Mouse (Mus musculus) hematopoietic multipotent progenitor cell, adult 10-12 weeks (in vitro differentiated cells): ENCODE data around the gene Scgb1b27. TPM values are rescaled to one million over a fixed set of nuclear protein-coding genes. Genes with fewer than 3 reads are reported as not detected.

Source experiments
- polyA plus RNA-seq: library from polyadenylated mRNA; stranded (reverse); fragments of >175 nt; gene quantifications from 2 replicates; pipeline ENCODE4 v1.2.3, GENCODE M21; 2012; ENCODE audit warnings: low replicate concordance

Gene Scgb1b27
- not detected in 2 replicates for polyA plus RNA-seq

DNA sequence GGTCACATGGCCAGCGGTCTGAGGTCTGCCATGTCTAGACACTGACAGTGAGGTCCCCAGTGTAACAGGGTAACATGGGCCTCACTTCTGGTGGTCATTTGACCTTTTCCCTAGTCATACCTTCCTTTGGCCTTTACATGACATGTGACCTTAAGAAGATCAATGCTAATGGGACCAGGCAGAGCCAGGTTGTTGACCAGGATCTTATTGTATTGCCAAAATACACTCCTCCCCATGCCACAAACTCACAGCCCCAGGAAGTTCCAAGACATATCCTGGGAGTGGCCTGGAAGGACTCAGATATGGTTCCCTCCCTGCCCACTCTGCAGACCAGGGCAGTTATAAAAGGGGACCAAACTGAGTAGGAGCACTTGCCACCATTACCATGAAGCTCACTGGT, at the start of gene Scgb1b27:
Gene Scgb1b27 (plus strand): TSS at position 301 of the 400 bp plus-strand sequence.

DNA sequence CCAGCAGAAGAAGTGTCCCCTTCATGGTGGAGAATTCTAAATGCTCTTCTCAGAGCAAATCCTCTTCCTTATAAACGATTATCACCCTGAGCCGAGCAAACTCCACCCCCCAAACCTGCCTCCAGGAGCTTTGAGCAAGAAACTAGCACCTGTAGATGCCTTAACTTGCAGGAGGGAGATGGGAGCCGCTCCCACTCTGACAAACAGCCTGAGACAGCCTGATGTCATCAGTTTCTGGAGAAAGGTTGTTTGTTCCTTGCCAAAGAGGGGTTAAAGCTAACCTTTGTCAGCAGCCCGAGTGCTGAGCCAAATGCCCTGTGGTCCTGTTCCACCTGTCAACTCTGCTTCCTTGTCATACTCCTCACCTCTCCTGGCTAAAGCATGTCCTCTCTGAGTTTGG, 7.4 kb upstream of the Scgb1b27 start, which contains the start of gene Scgb2b27:
Gene Scgb2b27 (minus strand): TSS at position 101 of the 400 bp plus-strand sequence.

Other genes with a start within 250 kb of the Scgb1b27 start
- gene Scgb2b26, start 76.4 kb upstream of the Scgb1b27 start, polyA plus RNA-seq: not detected in 2 replicates
- gene Scgb2b27, start 7.5 kb upstream of the Scgb1b27 start, polyA plus RNA-seq: not detected in 2 replicates
- gene Scgb1b30, start 73.9 kb downstream of the Scgb1b27 start, polyA plus RNA-seq: not detected in 2 replicates
- 2.6 and 3.6 TPM in 2 replicates for gene Wtip, start 111.8 kb downstream of the Scgb1b27 start, polyA plus RNA-seq
- gene Uba2, start 148.1 kb downstream of the Scgb1b27 start, polyA plus RNA-seq: 12.7 and 14.3 TPM in 2 replicates
- 5.6 and 10.0 TPM in 2 replicates for gene Pdcd2l, start 175.2 kb downstream of the Scgb1b27 start, polyA plus RNA-seq
- 445 and 778 TPM in 2 replicates for gene Gpi1, start 208.9 kb downstream of the Scgb1b27 start, polyA plus RNA-seq
- gene Gm6096, start 229.6 kb downstream of the Scgb1b27 start, polyA plus RNA-seq: not detected in 2 replicates